In the genomic region with DNA sequence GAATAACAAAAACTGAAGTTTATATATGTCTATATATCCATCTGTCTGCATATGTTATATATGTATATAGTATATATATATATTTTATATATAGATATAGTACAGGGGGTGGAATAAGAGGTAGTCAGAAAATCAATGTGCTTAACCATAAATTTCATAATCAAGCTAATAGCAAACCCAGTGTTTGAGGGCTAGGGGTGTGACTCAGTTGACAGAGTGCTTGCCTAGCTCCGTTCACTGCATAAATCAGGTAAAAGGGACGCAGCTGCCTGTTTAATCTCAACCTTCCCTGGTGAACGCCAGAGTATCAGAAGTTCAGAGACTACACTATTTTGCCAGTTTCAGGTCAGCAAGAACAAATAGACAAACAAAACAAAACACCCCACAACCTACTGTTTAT, we compare ENCODE assay signal across 21 mouse cellular contexts. TPM values are rescaled to one million over a fixed set of nuclear protein-coding genes. Genes with fewer than 3 reads are reported as not detected.
DNase-seq lines count a peak whose midpoint lies in the region; ATAC-seq and TF ChIP-seq lines count a peak whose summit lies in the region.
"Not testable (repeated sequence)": the region's sequence is repeated elsewhere in the genome, so short reads cannot be mapped to it uniquely, and the experiment has no call there.
"Had no signal": no experiment of that assay in that cellular context is flagged by ENCODE, and none has a peak within 500 bp of the region (broad histone marks: within the 10 kb centered on the region; RNA-seq: fewer than 3 reads in every experiment).

No protein-coding gene starts in this region.

- H3K79me2 ChIP-seq in liver, adult 2 months (ENCODE audit: control insufficient read depth, insufficient read depth, low read length), result not testable (repeated sequence)

- H3K4me2 ChIP-seq in liver, embryonic 15.5 days; liver, embryonic 16.5 days (ENCODE audit: low read depth, low read length); liver, postnatal 0 days (ENCODE audit: low read depth, low read length); stomach, embryonic 16.5 days (ENCODE audit: low read depth, low read length): not testable (repeated sequence)

- H3K4me1 ChIP-seq in liver, adult 2 months (ENCODE audit: control insufficient read depth, insufficient read depth, low read length); liver, embryonic 15.5 days (replicated peaks); liver, embryonic 16.5 days (ENCODE audit: control insufficient read depth, low read depth, low read length); liver, postnatal 0 days (ENCODE audit: insufficient read depth); stomach, embryonic 16.5 days (ENCODE audit: control insufficient read depth, insufficient read depth, low read length): not testable (repeated sequence)

- 14% methylated on average over 3 of the region's 3 CpGs for WGBS in liver, adult 2 months
- WGBS in liver, embryonic 15.5 days (ENCODE audit: insufficient replicate concordance), result 57% methylated on average over 3 of the region's 3 CpGs
- 51% methylated on average over 3 of the region's 3 CpGs for WGBS in liver, embryonic 16.5 days (ENCODE audit: insufficient replicate concordance)
- WGBS in liver, postnatal 0 days (ENCODE audit: insufficient replicate concordance), result 58% methylated on average over 3 of the region's 3 CpGs
- WGBS in stomach, embryonic 16.5 days, result 41% methylated on average over 3 of the region's 3 CpGs

- 0 out of 2 replicates have a peak, but pooled peaks have one; percentile 34 for ATAC-seq in liver, embryonic 15.5 days (ENCODE audit: insufficient read depth)
- peak; percentile 41; the same call in 1 of the 2 replicates for ATAC-seq in liver, embryonic 16.5 days (ENCODE audit: low read depth)
- ATAC-seq in liver, postnatal 0 days, result peak; percentile 73
- ATAC-seq in stomach, embryonic 16.5 days (ENCODE audit: insufficient read depth, low FRiP score), result peak; percentile 7; the same call in 1 of the 2 replicates

- H3K4me3 ChIP-seq in liver, adult 2 months (ENCODE audit: insufficient read depth, low read depth, low read length); liver, embryonic 15.5 days (replicated peaks); liver, embryonic 16.5 days (ENCODE audit: low read depth, low read length); liver, postnatal 0 days (ENCODE audit: low read depth, low read length); stomach, embryonic 16.5 days (replicated peaks; ENCODE audit: low read length): not testable (repeated sequence)

- not testable (repeated sequence) for TF ChIP-seq CTCF in liver, adult 2 months (IDR thresholded peaks at IDR 0.05; ENCODE audit: low read depth, low read length); liver, postnatal 0 days (IDR thresholded peaks at IDR 0.05; ENCODE audit: low read depth)

- not testable (repeated sequence) for H3K36me3 ChIP-seq in liver, adult 2 months (ENCODE audit: control insufficient read depth, insufficient read depth, low read length); liver, embryonic 15.5 days (replicated peaks); liver, embryonic 16.5 days (ENCODE audit: control insufficient read depth, insufficient read depth); liver, postnatal 0 days (replicated peaks; ENCODE audit: insufficient read depth, low read length); stomach, embryonic 16.5 days (ENCODE audit: control insufficient read depth, insufficient read depth, low read length)

- not testable (repeated sequence) for TF ChIP-seq EP300 in liver, postnatal 0 days (IDR thresholded peaks at IDR 0.05; ENCODE audit: low read depth)

- H3K9ac ChIP-seq in liver, adult 2 months (ENCODE audit: low read depth, low read length); liver, embryonic 15.5 days; liver, embryonic 16.5 days (ENCODE audit: low read depth, low read length); liver, postnatal 0 days (replicated peaks); stomach, embryonic 16.5 days (ENCODE audit: low read length): not testable (repeated sequence)

- peak; percentile 78 for DNase-seq in liver, adult 2 months (ENCODE audit: extremely low read depth, low read depth, low spot score)
- DNase-seq in liver, postnatal 0 days, result not testable (repeated sequence)

- not testable (repeated sequence) for H3K27me3 ChIP-seq in liver, adult 2 months (ENCODE audit: control insufficient read depth, insufficient read depth, low read length); liver, embryonic 15.5 days; liver, embryonic 16.5 days (ENCODE audit: control insufficient read depth, insufficient read depth, low read depth, low read length); liver, postnatal 0 days (ENCODE audit: insufficient read depth, low read length); stomach, embryonic 16.5 days (ENCODE audit: control insufficient read depth, insufficient read depth, low read length)

- H3K27ac ChIP-seq in liver, adult 2 months (replicated peaks; ENCODE audit: insufficient read depth, low read depth, low read length); liver, embryonic 15.5 days (replicated peaks); liver, embryonic 16.5 days (ENCODE audit: low read length); stomach, embryonic 16.5 days (ENCODE audit: low read length): not testable (repeated sequence)
- peak overlapping the region; percentile 70 for H3K27ac ChIP-seq in liver, postnatal 0 days (ENCODE audit: low read depth)

- not testable (repeated sequence) for H3K9me3 ChIP-seq in liver, embryonic 15.5 days (replicated peaks); liver, embryonic 16.5 days (replicated peaks; ENCODE audit: control insufficient read depth, low read length); liver, postnatal 0 days (ENCODE audit: low read length); stomach, embryonic 16.5 days (replicated peaks; ENCODE audit: control insufficient read depth, low read length)

- TF ChIP-seq POLR2A in liver, adult 2 months (IDR thresholded peaks at IDR 0.05; ENCODE audit: extremely low read depth, insufficient read depth, low read length), result not testable (repeated sequence)

RNA-seq across cellular contexts. Expression of a gene that starts 8.0 kb away (rescaled TPM):
- 0.46 TPM in 1 of 2 replicates, not detected in the other for total RNA-seq in liver, adult 2 months (2014; rRNA removed)
- 0.46 and 0.88 TPM in 2 replicates for polyA plus RNA-seq in liver, adult 2 months (2012; rRNA removed)
- 0.23 and 0.26 TPM in 2 replicates for polyA plus RNA-seq in liver, embryonic 15.5 days (2015; fragmentation: Nextera tagmentation; extraction: Ambion mirVana)
- 0.14 TPM in 1 of 2 replicates, not detected in the other for polyA plus RNA-seq in liver, embryonic 16.5 days (2015; fragmentation: Nextera tagmentation; extraction: Ambion mirVana)
- polyA plus RNA-seq in liver, postnatal 0 days (2015; fragmentation: Nextera tagmentation; extraction: Ambion mirVana), result 2.0 and 2.2 TPM in 2 replicates
- not detected in 2 replicates for polyA plus RNA-seq in stomach, embryonic 16.5 days (2015; fragmentation: Nextera tagmentation; extraction: Ambion mirVana)
- total RNA-seq: adrenal gland, adult 18-20 months; adrenal gland, adult 2 months; adrenal gland, adult 8-10 months; adrenal gland, postnatal 10 days; adrenal gland, postnatal 14 days; adrenal gland, postnatal 25 days; adrenal gland, postnatal 36 days; adrenal gland, postnatal 4 days; CH12.LX; G1E; MEL had no signal
- polyA plus RNA-seq: activated CD4-positive, CD25-positive, alpha-beta regulatory T cell, adult 4 months; adrenal gland, adult 2 months; brain, embryonic 14.5 days; C2C12; CD4-positive, CD25-positive, alpha-beta regulatory T cell, adult 4 months; G1E; Patski had no signal

RNA-seq across cellular contexts. Expression of a gene that starts 18.8 kb away (rescaled TPM):
- 11.5 and 11.8 TPM in 2 replicates for total RNA-seq in liver, adult 2 months (2014; rRNA removed)
- polyA plus RNA-seq in liver, adult 2 months (2012; rRNA removed), result 0.87 and 1.0 TPM in 2 replicates
- 3.8 and 4.3 TPM in 2 replicates for polyA plus RNA-seq in liver, embryonic 15.5 days (2015; fragmentation: Nextera tagmentation; extraction: Ambion mirVana)
- polyA plus RNA-seq in liver, embryonic 16.5 days (2015; fragmentation: Nextera tagmentation; extraction: Ambion mirVana), result 4.5 and 4.7 TPM in 2 replicates
- polyA plus RNA-seq in liver, postnatal 0 days (2015; fragmentation: Nextera tagmentation; extraction: Ambion mirVana), result 3.6 and 4.5 TPM in 2 replicates
- polyA plus RNA-seq in stomach, embryonic 16.5 days (2015; fragmentation: Nextera tagmentation; extraction: Ambion mirVana), result 14.0 and 14.8 TPM in 2 replicates

Comparison
In these comparisons a context has a peak if more than half of its experiments do, and no peak if none do; other contexts are left out.
1. ATAC-seq: peak in every context shown above with its lines; median percentile 73 in liver, postnatal 0 days; 41 in liver, embryonic 16.5 days; 34 in liver, embryonic 15.5 days; 7 in stomach, embryonic 16.5 days.